Mouse (Mus musculus) heart, embryonic 13.5 days (tissue): ENCODE measurements at regions not wholly inside any gene's neighbourhood (a gene's known extent, or its start where the extent isn't known, plus 50 kb on each side); places are given as distances from the start of the nearest gene placed in this dataset.
"Not testable (repeated sequence)": the region's sequence is repeated elsewhere in the genome, so short reads cannot be mapped to it uniquely, and the experiment has no call there.

Experiments
- ATAC-seq: fragments of 200-750 bp; cut with Nextera tagmentation; 2 replicates; pipeline ENCODE4 v1.8.0; 2017; ENCODE audit warnings: moderate TSS enrichment; ENCODE audit not compliant: insufficient number of reproducible peaks, low FRiP score, low TSS enrichment; ENCODE audit errors: extremely low read depth
- H3K27ac ChIP-seq: fragments of 300-500 bp; sonication (generic); replicated peaks from 2 replicates; pipeline ENCODE4 v1.5.1; 2015; ENCODE audit warnings: moderate library complexity, mild to moderate bottlenecking, inconsistent platforms
- H3K27me3 ChIP-seq: fragments of 300-500 bp; sonication (generic); replicated peaks from 2 replicates; pipeline ENCODE4 v1.6.1; 2015; ENCODE audit warnings: mild to moderate bottlenecking, inconsistent platforms
- H3K36me3 ChIP-seq: fragments of 300-500 bp; sonication (generic); 2 replicates; pipeline ENCODE4 v1.6.1; 2015; ENCODE audit warnings: mild to moderate bottlenecking, inconsistent platforms
- H3K4me1 ChIP-seq: fragments of 300-500 bp; sonication (generic); 2 replicates; pipeline ENCODE4 v1.6.1; 2015; ENCODE audit warnings: inconsistent platforms
- H3K4me2 ChIP-seq: fragments of 300-500 bp; sonication (generic); 2 replicates; pipeline ENCODE4 v1.6.1; 2015; ENCODE audit warnings: inconsistent platforms, mild to moderate bottlenecking, moderate library complexity
- H3K4me3 ChIP-seq: fragments of 300-500 bp; sonication (generic); 2 replicates; pipeline ENCODE4 v1.5.1; 2015; ENCODE audit warnings: moderate library complexity, mild to moderate bottlenecking, inconsistent platforms
- H3K9ac ChIP-seq: fragments of 300-500 bp; sonication (generic); 2 replicates; pipeline ENCODE4 v1.6.1; 2015; ENCODE audit warnings: inconsistent platforms, mild to moderate bottlenecking, moderate library complexity
- H3K9me3 ChIP-seq: fragments of 300-500 bp; sonication (generic); 2 replicates; pipeline ENCODE4 v1.6.1; 2016; ENCODE audit warnings: inconsistent platforms
- WGBS: fragments of 180-500 bp; shearing (Covaris S2); methylation state at CpG from one replicate; pipeline ENCODE4 v1.1.7; 2015; ENCODE audit warnings: mixed read lengths; 5-methylcytosine and 5-hydroxymethylcytosine counted together

DNA sequence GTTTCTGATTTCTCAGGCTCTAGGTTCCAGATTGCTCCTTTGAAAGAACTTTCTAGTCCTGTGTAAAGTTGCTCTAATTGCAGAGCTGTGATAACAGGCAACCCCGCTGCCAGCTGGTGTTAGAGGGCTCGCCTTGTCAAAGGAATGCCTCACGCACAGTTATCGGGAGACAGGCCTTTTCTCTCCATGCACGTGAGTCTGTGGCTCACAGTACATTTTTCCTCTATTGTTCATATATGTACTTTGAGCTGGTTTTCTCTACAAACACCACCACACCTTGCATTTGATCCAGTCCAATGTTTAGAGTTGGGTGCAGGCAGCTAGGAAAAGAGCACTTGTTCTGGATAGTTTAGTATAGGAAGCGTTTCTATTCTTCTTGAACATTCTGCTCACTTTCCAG is 151.6 kb upstream of the Rhobtb1 start:
- H3K27ac ChIP-seq = no peak overlapping the region
- peaks cover 8% of the 10 kb centered on the region; the same call in 1 of the 2 replicates for H3K9me3 ChIP-seq
- H3K27me3 ChIP-seq = no peaks in the 10 kb centered on the region
- H3K4me1 ChIP-seq = no peaks in the 10 kb centered on the region
- H3K4me3 ChIP-seq = no peak overlapping the region
- WGBS = 70% methylated on average over 6 of the region's 6 CpGs
- ATAC-seq = no peak
- H3K36me3 ChIP-seq = no peaks in the 10 kb centered on the region
- no peak overlapping the region for H3K4me2 ChIP-seq
- no peak overlapping the region for H3K9ac ChIP-seq

DNA sequence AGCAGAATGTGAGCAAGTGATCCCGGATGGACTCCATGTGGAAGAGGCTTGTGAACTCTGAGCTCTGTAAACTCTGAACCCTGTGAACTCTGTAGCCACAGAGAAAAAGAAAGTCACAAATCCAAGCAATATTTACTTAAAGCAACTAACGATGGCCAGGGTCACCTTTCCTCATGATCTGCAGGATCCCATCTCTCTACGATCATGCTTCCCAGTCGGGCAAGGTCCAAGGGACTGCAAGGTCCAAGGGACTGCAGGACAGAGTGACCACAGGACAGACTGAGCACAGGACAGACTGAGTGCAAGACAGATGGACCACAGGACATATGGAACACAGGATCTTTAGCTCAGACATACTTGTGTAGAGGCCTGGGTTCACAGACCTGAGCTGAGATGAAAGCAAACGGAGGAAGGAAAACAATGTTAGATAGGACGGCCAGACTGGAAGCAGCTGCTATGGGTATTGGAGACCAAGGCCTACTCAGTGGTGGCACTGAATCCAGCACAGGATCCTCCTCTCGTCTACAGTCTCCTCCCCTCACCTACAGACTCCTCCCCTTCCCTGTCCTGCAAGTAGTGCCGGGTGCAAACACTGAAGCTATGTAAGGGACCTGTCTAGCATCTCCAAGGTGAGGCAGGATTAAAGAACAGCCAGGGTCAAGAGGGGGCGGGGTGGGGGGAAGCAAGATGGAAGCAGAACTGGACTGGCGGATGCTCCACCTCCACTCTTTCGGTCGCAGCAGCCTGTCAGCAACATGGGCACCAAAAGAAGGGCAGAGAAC is 149.4 kb upstream of the Rhobtb1 start:
- no peak overlapping the region for H3K9ac ChIP-seq
- 80% methylated on average over 12 of the region's 12 CpGs for WGBS
- no peak overlapping the region for H3K27ac ChIP-seq
- no peaks in the 10 kb centered on the region for H3K4me1 ChIP-seq
- H3K27me3 ChIP-seq = no peaks in the 10 kb centered on the region
- peaks cover 8% of the 10 kb centered on the region; the same call in 1 of the 2 replicates for H3K9me3 ChIP-seq
- no peak for ATAC-seq
- no peak overlapping the region for H3K4me2 ChIP-seq
- H3K36me3 ChIP-seq = no peaks in the 10 kb centered on the region
- no peak overlapping the region for H3K4me3 ChIP-seq

DNA sequence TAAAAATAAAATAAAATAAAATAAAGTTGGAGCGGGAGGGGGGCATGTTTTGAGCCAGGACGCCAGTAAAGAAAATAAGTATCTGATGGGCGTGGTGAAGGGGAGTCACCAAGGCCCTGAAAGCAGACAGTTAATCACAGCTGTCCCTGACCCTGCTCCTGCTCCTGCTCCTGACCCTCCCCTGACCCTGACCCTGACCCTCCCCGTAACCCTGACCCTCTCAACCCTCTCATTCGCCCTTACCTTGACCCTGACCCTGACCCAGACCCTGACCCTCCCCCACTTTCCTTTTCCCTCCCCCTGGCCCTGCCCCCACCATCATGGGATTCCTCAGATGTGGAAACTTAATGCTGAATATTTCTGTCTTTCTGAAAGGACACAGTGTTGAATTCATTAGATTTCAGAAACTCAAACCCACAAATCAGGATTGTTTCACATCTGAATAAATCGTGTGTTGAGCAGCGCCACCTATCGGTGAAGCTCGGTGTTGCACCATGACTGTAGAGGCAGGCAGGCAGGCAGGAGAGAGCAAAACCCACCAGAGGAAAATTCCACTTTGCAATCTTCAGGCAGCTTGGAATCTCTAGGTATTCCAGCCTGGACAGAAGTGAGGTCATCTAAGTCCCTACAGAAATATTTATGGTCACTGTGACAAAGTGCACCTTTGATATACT is 145.9 kb upstream of the Rhobtb1 start:
- Histone ChIP-seq H3K27ac (no peak overlapping the region), H3K27me3 (no peaks in the 10 kb centered on the region), H3K4me3 (no peak overlapping the region), H3K36me3 (no peaks in the 10 kb centered on the region), H3K4me1 (no peaks in the 10 kb centered on the region), H3K9me3 (peaks cover 6% of the 10 kb centered on the region; the same call in 1 of the 2 replicates), H3K9ac (no peak overlapping the region), H3K4me2 (no peak overlapping the region)
- no peak for ATAC-seq
- WGBS = 45% methylated on average over 9 of the region's 9 CpGs

DNA sequence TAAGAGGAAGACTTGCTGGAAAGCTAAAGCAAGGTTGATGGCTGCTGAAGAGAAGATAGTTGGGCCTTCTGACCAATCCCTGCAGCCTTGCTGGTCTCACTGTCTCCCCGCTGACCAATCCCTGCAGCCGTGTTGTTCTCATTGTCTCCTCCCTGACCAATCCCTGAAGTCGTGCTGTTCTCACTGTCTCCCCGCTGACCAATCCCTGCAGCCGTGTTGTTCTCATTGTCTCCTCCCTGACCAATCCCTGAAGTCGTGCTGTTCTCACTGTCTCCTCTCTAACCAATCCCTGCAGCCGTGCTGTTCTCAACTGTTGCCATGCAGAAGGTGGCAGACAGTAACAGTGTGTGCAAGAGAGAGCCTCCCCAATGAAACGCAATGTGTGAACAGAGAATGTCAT is 142.6 kb upstream of the Rhobtb1 start:
- H3K9ac ChIP-seq, H3K36me3 ChIP-seq, H3K27me3 ChIP-seq, H3K4me3 ChIP-seq, ATAC-seq, H3K27ac ChIP-seq, H3K4me1 ChIP-seq, H3K4me2 ChIP-seq, H3K9me3 ChIP-seq: not testable (repeated sequence)
- WGBS = 81% methylated on average over 8 of the region's 8 CpGs

DNA sequence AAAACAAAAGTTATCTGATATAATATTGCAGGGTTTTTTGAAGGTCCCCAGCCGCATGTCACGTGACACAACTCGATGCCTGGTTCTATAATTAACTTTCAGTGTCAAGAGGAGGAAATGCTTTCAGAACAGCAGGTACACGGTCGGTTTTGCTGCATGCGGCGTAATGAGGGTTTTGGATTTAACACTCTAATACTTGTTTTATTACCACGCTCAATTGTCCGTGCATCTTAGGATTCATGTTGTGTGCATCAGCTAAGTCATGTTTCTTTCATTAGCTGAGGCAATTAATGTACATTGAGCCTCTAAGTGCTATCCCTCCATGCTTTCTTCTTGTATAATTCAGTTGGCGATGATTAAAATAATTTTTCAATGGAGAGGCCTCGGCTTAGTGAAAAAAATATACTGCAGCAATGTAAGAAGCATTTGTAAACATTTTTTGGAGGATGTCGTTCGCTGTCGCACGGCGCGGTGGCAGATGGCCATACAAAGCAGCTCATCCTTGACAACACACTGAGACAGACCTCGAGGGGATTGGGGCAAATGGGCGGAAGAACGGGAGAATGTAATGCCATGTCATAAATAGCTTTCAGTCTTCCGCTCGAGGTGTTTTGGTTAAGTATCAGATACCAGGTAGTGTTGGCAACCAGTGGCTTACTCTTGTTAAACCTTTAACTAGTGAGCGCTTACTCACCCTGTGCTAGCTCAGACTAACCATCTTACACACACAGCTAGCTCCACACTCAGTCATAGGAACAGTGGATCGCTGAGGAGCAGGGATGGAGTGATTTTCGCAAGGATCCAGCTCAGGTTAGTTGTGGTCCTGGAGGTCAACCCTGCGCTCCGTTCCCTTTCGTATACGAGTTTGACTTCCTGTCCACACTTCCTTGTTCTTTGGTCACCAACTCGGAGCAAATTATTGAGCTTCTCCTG is 130.2 kb upstream of the Rhobtb1 start:
- H3K4me2 ChIP-seq = no peak overlapping the region
- H3K9me3 ChIP-seq = no peaks in the 10 kb centered on the region
- no peaks in the 10 kb centered on the region for H3K36me3 ChIP-seq
- WGBS = 79% methylated on average over 30 of the region's 30 CpGs
- H3K9ac ChIP-seq = no peak overlapping the region
- no peaks in the 10 kb centered on the region for H3K27me3 ChIP-seq
- no peak for ATAC-seq
- no peak overlapping the region for H3K4me3 ChIP-seq
- H3K4me1 ChIP-seq = peaks cover 3% of the 10 kb centered on the region; the same call in 1 of the 2 replicates
- no peak overlapping the region for H3K27ac ChIP-seq

DNA sequence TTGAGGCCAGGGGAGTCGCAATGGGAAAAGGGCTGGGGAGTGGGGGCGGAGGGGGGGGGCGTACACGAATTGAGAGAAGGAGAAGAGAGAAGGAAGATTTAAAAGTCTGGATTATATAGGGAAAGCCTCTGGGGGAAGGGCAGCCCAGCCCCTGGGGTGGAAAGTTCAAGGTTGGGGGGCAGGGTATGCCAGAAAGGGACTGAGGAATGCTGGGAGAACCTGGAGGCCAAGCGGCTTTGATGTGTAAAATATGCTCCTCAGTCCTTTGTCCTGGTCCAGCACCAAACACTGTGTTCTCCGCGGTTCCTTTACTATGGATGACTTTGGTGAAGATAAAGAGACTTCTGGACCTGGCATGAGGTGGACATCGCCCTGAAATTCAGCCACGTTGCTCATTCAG is 117.8 kb upstream of the Rhobtb1 start:
- Histone ChIP-seq H3K36me3 (no peaks in the 10 kb centered on the region), H3K9me3 (no peaks in the 10 kb centered on the region; the same call in 1 of the 2 replicates), H3K4me2 (no peak overlapping the region), H3K9ac (no peak overlapping the region), H3K4me1 (no peaks in the 10 kb centered on the region), H3K4me3 (no peak overlapping the region), H3K27me3 (no peaks in the 10 kb centered on the region), H3K27ac (no peak overlapping the region)
- 74% methylated on average over 9 of the region's 9 CpGs for WGBS
- no peak for ATAC-seq

DNA sequence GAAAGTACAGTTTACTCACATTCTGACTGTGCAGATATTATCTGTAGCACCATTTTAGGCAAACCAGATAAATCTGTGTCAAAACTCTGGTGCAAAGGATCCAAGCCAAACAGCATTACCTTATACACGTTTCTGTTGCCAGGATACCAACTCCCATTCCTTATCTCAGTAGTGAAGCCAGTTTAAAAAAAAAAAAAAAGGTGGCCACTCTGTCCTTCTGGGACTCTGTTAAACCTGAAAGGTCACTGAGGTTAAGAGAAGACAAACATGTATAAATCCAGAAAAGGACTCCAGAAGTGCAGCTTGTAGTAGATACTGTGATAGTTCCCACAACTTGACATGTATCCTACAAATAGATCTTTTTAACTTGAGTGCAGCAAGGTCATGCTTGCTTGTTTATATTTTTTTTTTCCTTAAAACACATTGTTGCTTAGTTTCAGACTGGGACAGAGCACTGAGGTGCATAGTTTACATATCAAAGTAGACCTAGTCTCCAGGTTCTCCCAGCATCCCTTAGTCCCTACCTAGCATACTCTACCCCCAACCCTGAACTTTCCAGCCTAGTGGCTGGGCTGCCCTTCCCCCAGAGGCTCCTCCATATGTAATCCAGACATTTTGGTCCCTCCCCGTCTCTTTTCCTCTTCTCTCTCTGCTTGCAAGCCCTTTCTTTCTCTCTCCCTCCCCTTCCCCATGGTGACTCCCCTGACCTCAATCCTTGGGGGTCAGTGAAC is 116.7 kb upstream of the Rhobtb1 start:
- H3K36me3 ChIP-seq = no peaks in the 10 kb centered on the region
- H3K4me1 ChIP-seq = no peaks in the 10 kb centered on the region
- no peaks in the 10 kb centered on the region for H3K27me3 ChIP-seq
- 43% methylated on average over 2 of the region's 2 CpGs for WGBS
- no peak overlapping the region for H3K27ac ChIP-seq
- no peak for ATAC-seq
- no peak overlapping the region for H3K4me2 ChIP-seq
- no peak overlapping the region for H3K9ac ChIP-seq
- H3K4me3 ChIP-seq = no peak overlapping the region
- H3K9me3 ChIP-seq = no peaks in the 10 kb centered on the region; the same call in 1 of the 2 replicates

DNA sequence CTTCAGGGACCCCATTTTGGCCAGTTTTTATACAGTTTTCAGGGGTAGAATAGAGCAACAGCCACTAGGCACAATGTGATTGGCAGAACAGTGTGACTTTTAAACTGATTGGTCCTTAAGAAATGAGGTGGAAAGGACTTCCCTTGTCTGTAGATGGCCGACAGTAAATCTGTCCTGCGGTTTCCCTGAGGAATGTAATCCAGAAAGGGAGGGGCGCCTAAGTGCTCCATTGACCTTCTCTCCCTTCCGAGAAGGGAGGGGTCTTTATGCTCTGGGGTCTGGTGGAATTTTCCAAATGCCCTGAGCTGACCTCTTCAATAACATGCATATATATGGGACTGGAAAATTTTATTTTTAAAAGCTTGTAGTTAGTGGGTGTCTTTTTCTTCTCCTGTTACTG is 115.7 kb upstream of the Rhobtb1 start:
- 69% methylated on average over 4 of the region's 4 CpGs for WGBS
- not testable (repeated sequence) for H3K9me3 ChIP-seq, H3K4me1 ChIP-seq, H3K36me3 ChIP-seq, ATAC-seq, H3K27ac ChIP-seq, H3K4me3 ChIP-seq, H3K9ac ChIP-seq, H3K27me3 ChIP-seq, H3K4me2 ChIP-seq

DNA sequence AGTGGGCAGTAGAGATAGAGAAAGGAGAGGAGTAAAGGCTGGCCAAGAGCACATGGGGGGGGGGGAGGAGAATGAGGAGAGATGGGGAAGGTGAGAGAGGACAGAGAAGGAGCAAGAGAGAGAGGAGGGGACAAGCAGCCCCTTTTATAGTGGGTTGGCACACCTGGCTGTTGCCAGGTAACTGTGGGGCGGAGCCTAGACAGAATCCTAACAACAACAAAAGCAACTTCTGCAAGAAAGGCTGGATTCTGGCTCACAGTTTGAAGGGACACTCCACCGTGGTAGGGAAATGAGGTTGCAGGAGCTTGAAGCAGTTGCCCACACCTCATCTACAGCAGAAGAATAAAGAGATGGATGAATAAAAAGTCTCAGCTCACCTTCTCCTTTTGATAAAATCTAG is 115.1 kb upstream of the Rhobtb1 start:
- no peak overlapping the region for H3K4me2 ChIP-seq
- H3K27me3 ChIP-seq = no peaks in the 10 kb centered on the region
- H3K4me3 ChIP-seq = no peak overlapping the region
- no peak for ATAC-seq
- no peaks in the 10 kb centered on the region; the same call in 1 of the 2 replicates for H3K9me3 ChIP-seq
- WGBS = 74% methylated on average over 2 of the region's 2 CpGs
- H3K27ac ChIP-seq = no peak overlapping the region
- H3K36me3 ChIP-seq = no peaks in the 10 kb centered on the region
- no peak overlapping the region for H3K9ac ChIP-seq
- H3K4me1 ChIP-seq = no peaks in the 10 kb centered on the region

DNA sequence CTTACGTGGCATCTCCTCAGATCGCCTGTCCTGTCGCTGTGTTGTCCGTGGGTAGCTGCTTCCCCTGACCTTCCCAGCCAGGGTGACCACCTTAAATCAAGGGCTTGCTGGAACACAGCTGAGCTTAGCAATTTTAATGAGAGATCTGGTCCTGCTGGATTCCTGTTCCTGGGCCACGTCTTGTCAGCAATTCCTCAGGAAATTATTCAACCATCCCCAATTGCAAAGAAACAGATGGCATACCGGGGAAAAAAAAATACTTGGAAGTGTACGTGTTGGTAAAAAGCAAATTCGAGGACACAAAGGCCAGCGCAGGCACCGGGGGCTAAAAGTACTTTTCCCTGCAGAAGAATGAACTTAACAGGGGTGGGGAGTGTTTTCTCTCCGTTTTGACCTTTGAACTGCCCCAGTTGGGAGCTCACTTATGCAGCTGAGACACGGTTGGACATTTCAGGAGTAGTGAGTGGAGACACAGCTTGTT is 107.0 kb upstream of the Rhobtb1 start:
- no peak for ATAC-seq
- H3K27me3 ChIP-seq = no peaks in the 10 kb centered on the region

More for the DNA sequence above, 107.0 kb upstream of the Rhobtb1 start:
- 59% methylated on average over 12 of the region's 12 CpGs for WGBS
- no peaks in the 10 kb centered on the region for H3K36me3 ChIP-seq
- H3K4me3 ChIP-seq = no peak overlapping the region
- H3K4me1 ChIP-seq = no peaks in the 10 kb centered on the region
- H3K4me2 ChIP-seq = no peak overlapping the region
- no peak overlapping the region for H3K9ac ChIP-seq
- no peak overlapping the region for H3K27ac ChIP-seq
- H3K9me3 ChIP-seq = no peaks in the 10 kb centered on the region
